Mouse (Mus musculus): ENCODE data around the gene AW551984. TPM values are rescaled to one million over a fixed set of nuclear protein-coding genes. Genes with fewer than 3 reads are reported as not detected.

The AW551984 gene
- 0.22 and 0.74 TPM in 2 replicates for polyA plus RNA-seq (2012; rRNA removed)

DNA sequence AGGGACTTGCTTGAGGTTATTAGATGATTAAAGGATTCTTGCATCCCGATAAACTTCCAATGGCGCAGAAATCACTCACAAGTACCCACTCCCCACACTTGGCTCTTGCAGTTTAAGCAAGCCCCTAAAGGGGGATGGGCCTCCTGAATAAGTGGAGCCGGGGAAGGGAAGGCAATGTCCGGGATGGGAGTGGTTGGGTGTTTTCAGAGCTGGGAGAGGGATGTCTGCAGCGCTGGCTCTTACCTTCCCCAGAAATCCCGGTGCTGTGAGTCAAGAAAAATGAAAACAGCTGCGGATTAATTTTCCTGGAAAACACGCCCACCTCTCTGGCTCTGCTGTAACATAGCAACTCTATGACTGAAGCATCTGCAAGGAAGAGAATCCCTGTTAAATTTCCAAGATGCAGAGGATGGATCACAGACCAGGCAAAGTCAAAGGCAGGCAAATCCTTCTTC is at the start of gene AW551984:
AW551984 (minus strand) TSS at position 405 of the 455 bp plus-strand sequence.
- TF ChIP-seq POLR2A (IDR thresholded peaks at IDR 0.05; ENCODE audit: low read depth, low read length) (no peak), CTCF (IDR thresholded peaks at IDR 0.05; ENCODE audit: extremely low read depth, insufficient read length, insufficient replicate concordance, low read depth, low read length) (no peak)
- no peak within 1 kb of the TSS for H3K27ac ChIP-seq (ENCODE audit: insufficient read depth, low read depth, low read length)
- H3K4me3 ChIP-seq (ENCODE audit: low read depth, low read length), result no peak within 1 kb of the TSS
- no peaks in the 10 kb centered on the region for H3K4me1 ChIP-seq (ENCODE audit: control insufficient read depth, insufficient read depth, insufficient read length, low read length)
- no peaks in the 10 kb centered on the region for H3K36me3 ChIP-seq (ENCODE audit: control insufficient read depth, insufficient read depth, low read length)
- 2% methylated on average over 8 of the region's 8 CpGs for WGBS
- no peaks in the 10 kb centered on the region for H3K27me3 ChIP-seq (ENCODE audit: control insufficient read depth, insufficient read depth, low read length)

DNA sequence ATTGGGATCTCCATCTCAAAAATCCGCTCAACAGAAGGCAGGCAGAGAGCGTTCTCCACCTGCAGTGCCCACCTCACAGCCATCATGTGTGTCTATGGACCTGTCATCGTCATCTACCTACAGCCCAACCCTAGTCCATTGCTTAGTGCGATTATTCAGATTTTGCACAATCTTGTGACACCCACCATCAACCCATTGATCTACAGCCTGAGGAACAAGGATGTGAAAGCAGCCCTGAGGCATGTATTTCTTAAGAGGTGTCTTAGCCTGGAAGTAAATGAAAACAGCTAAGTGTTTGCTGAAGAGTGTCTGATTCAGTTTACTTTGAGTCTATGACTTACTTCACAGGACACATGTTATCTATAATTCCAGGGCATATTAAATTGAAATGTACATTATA is 43.2 kb upstream of the AW551984 start:
- Histone ChIP-seq H3K36me3 (ENCODE audit: control insufficient read depth, insufficient read depth, low read length) (no peaks in the 10 kb centered on the region), H3K4me1 (ENCODE audit: control insufficient read depth, insufficient read depth, insufficient read length, low read length) (no peaks in the 10 kb centered on the region), H3K27me3 (ENCODE audit: control insufficient read depth, insufficient read depth, low read length) (no peaks in the 10 kb centered on the region), H3K27ac (ENCODE audit: insufficient read depth, low read depth, low read length) (no peak overlapping the region), H3K4me3 (ENCODE audit: low read depth, low read length) (no peak overlapping the region)
- 83% methylated on average over 4 of the region's 4 CpGs for WGBS
- TF ChIP-seq CTCF (IDR thresholded peaks at IDR 0.05; ENCODE audit: extremely low read depth, insufficient read length, insufficient replicate concordance, low read depth, low read length) (no peak), POLR2A (IDR thresholded peaks at IDR 0.05; ENCODE audit: low read depth, low read length) (no peak)

DNA sequence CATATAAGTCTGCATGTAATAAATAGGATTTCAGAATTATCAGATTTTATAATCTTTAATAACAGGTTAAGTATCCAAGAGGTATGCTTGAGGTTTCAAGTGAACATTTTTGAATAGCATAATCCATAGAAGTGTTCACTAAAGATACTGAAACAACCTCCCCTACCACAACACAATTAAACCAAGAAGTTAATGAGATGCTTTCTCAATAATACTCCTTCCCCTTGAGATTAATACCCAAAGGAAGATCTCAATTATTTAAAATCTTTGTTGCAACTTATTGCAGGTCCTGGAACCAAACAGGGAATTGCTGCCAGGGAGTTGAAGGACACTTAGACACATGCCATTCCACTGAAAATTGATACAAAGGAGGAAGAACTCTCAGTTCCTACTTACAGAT is 40.6 kb upstream of the AW551984 start, which contains the start of gene Olfr961:
Olfr961 (plus strand) TSS at position 301 of the 400 bp plus-strand sequence.
- Histone ChIP-seq H3K27me3 (ENCODE audit: control insufficient read depth, insufficient read depth, low read length) (no peaks in the 10 kb centered on the region), H3K4me3 (ENCODE audit: low read depth, low read length) (no peak within 1 kb of the TSS), H3K27ac (ENCODE audit: insufficient read depth, low read depth, low read length) (no peak within 1 kb of the TSS), H3K36me3 (ENCODE audit: control insufficient read depth, insufficient read depth, low read length) (no peaks in the 10 kb centered on the region), H3K4me1 (ENCODE audit: control insufficient read depth, insufficient read depth, insufficient read length, low read length) (no peaks in the 10 kb centered on the region)
- TF ChIP-seq POLR2A (IDR thresholded peaks at IDR 0.05; ENCODE audit: low read depth, low read length) (no peak), CTCF (IDR thresholded peaks at IDR 0.05; ENCODE audit: extremely low read depth, insufficient read length, insufficient replicate concordance, low read depth, low read length) (no peak)

- Histone ChIP-seq H3K4me1 (ENCODE audit: control insufficient read depth, insufficient read depth, insufficient read length, low read length) (no peaks in the 10 kb centered on the region), H3K36me3 (ENCODE audit: control insufficient read depth, insufficient read depth, low read length) (no peaks in the 10 kb centered on the region), H3K4me3 (ENCODE audit: low read depth, low read length) (no peak overlapping the region), H3K27me3 (ENCODE audit: control insufficient read depth, insufficient read depth, low read length) (no peaks in the 10 kb centered on the region), H3K27ac (ENCODE audit: insufficient read depth, low read depth, low read length) (no peak overlapping the region)
- TF ChIP-seq POLR2A (IDR thresholded peaks at IDR 0.05; ENCODE audit: low read depth, low read length) (no peak), CTCF (IDR thresholded peaks at IDR 0.05; ENCODE audit: extremely low read depth, insufficient read length, insufficient replicate concordance, low read depth, low read length) (no peak)
- WGBS, result 15% methylated on average over 4 of the region's 4 CpGs
Observed at GRCm38 (mm10) chr9:39633913-39634594, 29.9 kb upstream of the AW551984 start.

DNA sequence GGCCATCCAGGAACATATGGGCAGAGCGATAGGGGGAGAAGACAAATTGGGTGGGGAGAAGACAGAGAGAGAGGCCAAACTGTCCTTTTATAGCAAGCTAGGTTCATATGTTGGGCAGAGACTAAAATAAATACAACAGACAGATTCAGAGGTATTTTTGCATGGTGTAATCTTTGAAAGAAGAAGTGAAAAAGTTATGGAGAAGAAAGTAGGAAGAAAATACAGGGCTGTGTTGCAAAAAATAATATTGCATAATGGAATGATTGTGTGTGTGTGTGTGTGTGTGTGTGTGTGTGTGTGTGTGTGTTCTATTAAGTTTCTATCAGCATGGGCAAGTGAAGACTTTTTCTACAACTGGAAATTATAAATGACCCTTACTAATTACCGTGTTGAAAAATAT is 24.9 kb upstream of the AW551984 start:
- no peaks in the 10 kb centered on the region for H3K4me1 ChIP-seq (ENCODE audit: control insufficient read depth, insufficient read depth, insufficient read length, low read length)
- no peak overlapping the region for H3K4me3 ChIP-seq (ENCODE audit: low read depth, low read length)
- TF ChIP-seq CTCF (IDR thresholded peaks at IDR 0.05; ENCODE audit: extremely low read depth, insufficient read length, insufficient replicate concordance, low read depth, low read length) (no peak), POLR2A (IDR thresholded peaks at IDR 0.05; ENCODE audit: low read depth, low read length) (no peak)
- H3K36me3 ChIP-seq (ENCODE audit: control insufficient read depth, insufficient read depth, low read length), result no peaks in the 10 kb centered on the region
- no peaks in the 10 kb centered on the region for H3K27me3 ChIP-seq (ENCODE audit: control insufficient read depth, insufficient read depth, low read length)
- WGBS, result 76% methylated on average over 2 of the region's 2 CpGs
- H3K27ac ChIP-seq (ENCODE audit: insufficient read depth, low read depth, low read length), result no peak overlapping the region

- no peak overlapping the region for H3K4me3 ChIP-seq (ENCODE audit: low read depth, low read length)
- TF ChIP-seq POLR2A (IDR thresholded peaks at IDR 0.05; ENCODE audit: low read depth, low read length), result no peak
- TF ChIP-seq CTCF (IDR thresholded peaks at IDR 0.05; ENCODE audit: extremely low read depth, insufficient read length, insufficient replicate concordance, low read depth, low read length), result no peak
- no peaks in the 10 kb centered on the region for H3K27me3 ChIP-seq (ENCODE audit: control insufficient read depth, insufficient read depth, low read length)
- 15% methylated on average over 2 of the region's 2 CpGs for WGBS
- H3K27ac ChIP-seq (ENCODE audit: insufficient read depth, low read depth, low read length), result no peak overlapping the region
- H3K4me1 ChIP-seq (ENCODE audit: control insufficient read depth, insufficient read depth, insufficient read length, low read length), result no peaks in the 10 kb centered on the region
- no peaks in the 10 kb centered on the region for H3K36me3 ChIP-seq (ENCODE audit: control insufficient read depth, insufficient read depth, low read length)
Observed at GRCm38 (mm10) chr9:39624711-39625110, 20.5 kb upstream of the AW551984 start.

- Histone ChIP-seq H3K36me3 (ENCODE audit: control insufficient read depth, insufficient read depth, low read length) (no peaks in the 10 kb centered on the region), H3K27me3 (ENCODE audit: control insufficient read depth, insufficient read depth, low read length) (no peaks in the 10 kb centered on the region), H3K4me1 (ENCODE audit: control insufficient read depth, insufficient read depth, insufficient read length, low read length) (no peaks in the 10 kb centered on the region), H3K4me3 (ENCODE audit: low read depth, low read length) (no peak overlapping the region), H3K27ac (ENCODE audit: insufficient read depth, low read depth, low read length) (no peak overlapping the region)
- WGBS, result 86% methylated on average over 3 of the region's 3 CpGs
- TF ChIP-seq POLR2A (IDR thresholded peaks at IDR 0.05; ENCODE audit: low read depth, low read length), result no peak
- no peak for TF ChIP-seq CTCF (IDR thresholded peaks at IDR 0.05; ENCODE audit: extremely low read depth, insufficient read length, insufficient replicate concordance, low read depth, low read length)
Observed at GRCm38 (mm10) chr9:39623783-39624182, 19.6 kb upstream of the AW551984 start.
